Mouse (Mus musculus) heart, adult 2 months (tissue): ENCODE measurements around the gene Tor1aip2. TPM values are rescaled to one million over a fixed set of nuclear protein-coding genes. Genes with fewer than 3 reads are reported as not detected.

Experiments used
- DNase-seq, 2 experiments: peaks; one replicate each; pipeline ENCODE4 v3.0.0; 2021
- H3K27ac ChIP-seq: fragments of 200-600 bp; 2 replicates; pipeline ENCODE4 v1.8.1; 2022
- H3K27me3 ChIP-seq: fragments of 200-500 bp; 2 replicates; pipeline ENCODE4 v1.6.1; 2012; ENCODE audit warnings: mild to moderate bottlenecking, low read length, inconsistent platforms, mixed read lengths; ENCODE audit not compliant: control insufficient read depth, insufficient read depth
- H3K36me3 ChIP-seq: fragments of 200-500 bp; 2 replicates; pipeline ENCODE4 v1.6.1; 2012; ENCODE audit warnings: low read length, inconsistent platforms; ENCODE audit not compliant: control insufficient read depth, insufficient read depth
- H3K4me1 ChIP-seq: fragments of 200-500 bp; 2 replicates; pipeline ENCODE4 v1.6.1; 2011; ENCODE audit warnings: low read length; ENCODE audit not compliant: control insufficient read depth, insufficient read depth
- H3K4me3 ChIP-seq: fragments of 200-600 bp; 2 replicates; pipeline ENCODE4 v1.8.1; 2022
- H3K79me2 ChIP-seq: fragments of 200-500 bp; replicated peaks from 2 replicates; pipeline ENCODE4 v1.6.1; 2012; ENCODE audit warnings: mild to moderate bottlenecking, inconsistent platforms, low read length, moderate library complexity, mixed read lengths; ENCODE audit not compliant: control insufficient read depth, insufficient read depth
- H3K9ac ChIP-seq: fragments of 200-500 bp; 2 replicates; pipeline ENCODE4 v1.6.1; 2012; ENCODE audit warnings: low read depth, mild to moderate bottlenecking, control low read depth, inconsistent platforms, low read length, mixed read lengths
- CTCF ChIP-seq: fragments of 200-600 bp; IDR thresholded peaks from 2 replicates; pipeline ENCODE4 v1.8.1; 2022; ENCODE audit warnings: antibody characterized with exemption, mild to moderate bottlenecking, moderate library complexity
- EP300 ChIP-seq: fragments of 200-500 bp; IDR thresholded peaks from 2 replicates; pipeline ENCODE4 v1.6.1; 2011; ENCODE audit warnings: low read depth, low read length, control low read depth; ENCODE audit not compliant: insufficient read depth
- POLR2A ChIP-seq: fragments of 200-500 bp; IDR thresholded peaks from 2 replicates; pipeline ENCODE4 v1.6.1; 2011; ENCODE audit warnings: mild to moderate bottlenecking, low read depth, low read length, control low read depth; ENCODE audit not compliant: insufficient read depth
- WGBS: fragments of 180-500 bp; shearing (Covaris S2); methylation state at CpG from one replicate; pipeline ENCODE4 v1.1.7; 2018; 5-methylcytosine and 5-hydroxymethylcytosine counted together
- intact Hi-C: fragments of 180-260 bp; cut with DNase I; formaldehyde crosslinking; loops from one replicate; pipeline ENCODE4 v1.15.1; 2025
- polyA plus RNA-seq: library from polyadenylated mRNA; depleted of rRNA; stranded (reverse); fragments of >200 nt; gene quantifications from 2 replicates; pipeline ENCODE4 v1.2.3, GENCODE M21; 2012
- total RNA-seq, 2 experiments: library from RNA; stranded (reverse); gene quantifications; 2 replicates each; pipeline ENCODE4 v1.2.3; 2021

The Tor1aip2 gene
- total and polyA plus RNA-seq, 3 experiments = 40.3 to 51.0 (median 42.9) TPM

GRCm38 (mm10) chr1:156103763-156104162, 68.6 kb downstream of the Tor1aip2 start:
- no peak for DNase-seq
- TF ChIP-seq POLR2A (no peak), EP300 (no peak), CTCF (no peak)
- Histone ChIP-seq H3K4me1 (no peaks in the 10 kb centered on the region), H3K36me3 (no peaks in the 10 kb centered on the region), H3K79me2 (no peaks in the 10 kb centered on the region), H3K9ac (no peak overlapping the region), H3K27ac (no peak overlapping the region), H3K27me3 (no peaks in the 10 kb centered on the region), H3K4me3 (no peak overlapping the region)
- intact Hi-C loops = no loop called here
- 90% methylated on average over 2 of the region's 2 CpGs for WGBS

GRCm38 (mm10) chr1:156105381-156105780, 70.2 kb downstream of the Tor1aip2 start:
- DNase-seq = no peak
- intact Hi-C loops = no loop called here
- WGBS = 65% methylated on average over 2 of the region's 2 CpGs
- TF ChIP-seq EP300 (no peak), CTCF (no peak), POLR2A (no peak)
- H3K9ac ChIP-seq = no peak overlapping the region
- no peaks in the 10 kb centered on the region for H3K36me3 ChIP-seq
- H3K27ac ChIP-seq = no peak overlapping the region
- H3K4me1 ChIP-seq = no peaks in the 10 kb centered on the region
- H3K4me3 ChIP-seq = no peak overlapping the region
- no peaks in the 10 kb centered on the region for H3K79me2 ChIP-seq
- no peaks in the 10 kb centered on the region for H3K27me3 ChIP-seq

GRCm38 (mm10) chr1:156107424-156107823, 72.2 kb downstream of the Tor1aip2 start:
- Histone ChIP-seq H3K4me3 (no peak overlapping the region), H3K27me3 (no peaks in the 10 kb centered on the region), H3K79me2 (no peaks in the 10 kb centered on the region), H3K36me3 (no peaks in the 10 kb centered on the region), H3K9ac (no peak overlapping the region), H3K27ac (no peak overlapping the region), H3K4me1 (no peaks in the 10 kb centered on the region)
- WGBS = 93% methylated on average over 2 of the region's 2 CpGs
- no peak for DNase-seq
- intact Hi-C loops = no loop called here
- TF ChIP-seq CTCF = no peak
- TF ChIP-seq POLR2A = no peak
- no peak for TF ChIP-seq EP300

GRCm38 (mm10) chr1:156108400-156108799, 73.2 kb downstream of the Tor1aip2 start:
- no peak for TF ChIP-seq CTCF
- TF ChIP-seq POLR2A = no peak
- no peak for TF ChIP-seq EP300
- no peaks in the 10 kb centered on the region for H3K4me1 ChIP-seq
- H3K36me3 ChIP-seq = no peaks in the 10 kb centered on the region
- H3K27me3 ChIP-seq = no peaks in the 10 kb centered on the region
- intact Hi-C loops = no loop called here
- no peak overlapping the region for H3K27ac ChIP-seq
- no peak overlapping the region for H3K4me3 ChIP-seq
- H3K79me2 ChIP-seq = no peaks in the 10 kb centered on the region
- 35% methylated on average over 10 of the region's 10 CpGs for WGBS
- no peak overlapping the region for H3K9ac ChIP-seq
- no peak for DNase-seq

GRCm38 (mm10) chr1:156111090-156111489, 75.9 kb downstream of the Tor1aip2 start:
- no peaks in the 10 kb centered on the region for H3K4me1 ChIP-seq
- H3K4me3 ChIP-seq = no peak overlapping the region
- no peak overlapping the region for H3K27ac ChIP-seq
- no peak for DNase-seq
- H3K9ac ChIP-seq = no peak overlapping the region
- H3K36me3 ChIP-seq = no peaks in the 10 kb centered on the region
- 89% methylated on average over 9 of the region's 9 CpGs for WGBS
- no peaks in the 10 kb centered on the region for H3K27me3 ChIP-seq
- intact Hi-C loops = no loop called here
- TF ChIP-seq POLR2A (no peak), EP300 (no peak), CTCF (peak; percentile 35)
- H3K79me2 ChIP-seq = no peaks in the 10 kb centered on the region

- intact Hi-C loops = no loop called here
- H3K27ac ChIP-seq = no peak overlapping the region
- H3K4me1 ChIP-seq = no peaks in the 10 kb centered on the region
- H3K9ac ChIP-seq = no peak overlapping the region
- 46% methylated on average over 12 of the region's 12 CpGs for WGBS
- no peak overlapping the region for H3K4me3 ChIP-seq
- TF ChIP-seq POLR2A = no peak
- TF ChIP-seq CTCF = no peak
- TF ChIP-seq EP300 = no peak
- DNase-seq = no peak
- no peaks in the 10 kb centered on the region for H3K27me3 ChIP-seq
- H3K79me2 ChIP-seq = no peaks in the 10 kb centered on the region
- H3K36me3 ChIP-seq = no peaks in the 10 kb centered on the region
Observed at GRCm38 (mm10) chr1:156111728-156112127, 76.5 kb downstream of the Tor1aip2 start.
